In genomic region chr16:6839299-6839995, GRCm38 (mm10) we compare ENCODE assay signal across 9 mouse cellular contexts.
A peak's percentile ranks its signal among the peaks of the same experiment; 100 is the strongest.
DNase-seq lines count a peak whose midpoint lies in the region; ATAC-seq and TF ChIP-seq lines count a peak whose summit lies in the region.
"Had no signal": no experiment of that assay in that cellular context is flagged by ENCODE, and none has a peak within 500 bp of the region (broad histone marks: within the 10 kb centered on the region; RNA-seq: fewer than 3 reads in every experiment).

No protein-coding gene starts in this region.

- TF ChIP-seq POLR2A in liver, adult 2 months (IDR thresholded peaks at IDR 0.05; ENCODE audit: extremely low read depth, insufficient read depth, low read length) = no peak

- TF ChIP-seq CTCF in liver, adult 2 months (IDR thresholded peaks at IDR 0.05; ENCODE audit: low read depth, low read length) = peak; percentile 66

- no peak overlapping the region for H3K27ac ChIP-seq in forebrain, embryonic 12.5 days
- no peak overlapping the region for H3K27ac ChIP-seq in heart, embryonic 14.5 days (replicated peaks in 1 of 2; ENCODE audit: control insufficient read depth in 1 of 2, insufficient read depth in 1 of 2, low read depth in 2 of 2, low read length in 2 of 2)
- H3K27ac ChIP-seq in liver, adult 2 months (replicated peaks; ENCODE audit: insufficient read depth, low read depth, low read length) = no peak overlapping the region
- peak overlapping the region; percentile 58 for H3K27ac ChIP-seq in neural tube, embryonic 14.5 days (ENCODE audit: low read depth, low read length)
- H3K27ac ChIP-seq: macrophage had no signal

- peak; percentile 86 for ATAC-seq in forebrain, embryonic 12.5 days (ENCODE audit: low FRiP score)
- peak; percentile 69 for ATAC-seq in heart, embryonic 14.5 days (ENCODE audit: insufficient number of reproducible peaks, insufficient read depth, low FRiP score, low read depth)
- peak; percentile 94 for ATAC-seq in neural tube, embryonic 14.5 days (ENCODE audit: low read depth)

- DNase-seq in urinary bladder, adult 18-20 months (ENCODE audit: low spot score in 2 of 2) = peak; percentile 2 to 3
- DNase-seq in urinary bladder, adult 2 months (ENCODE audit: low spot score) = no peak
- peak; percentile 82 for DNase-seq in kidney, postnatal 10 days
- peak; percentile 17 for DNase-seq in liver, adult 2 months (ENCODE audit: extremely low read depth, low read depth, low spot score)
- peak; percentile 60 to 66 for DNase-seq in urinary bladder, postnatal 4 days (ENCODE audit: low spot score in 2 of 2)

- H3K4me2 ChIP-seq in forebrain, embryonic 12.5 days = no peak overlapping the region
- peak overlapping the region; percentile 43 for H3K4me2 ChIP-seq in heart, embryonic 14.5 days (ENCODE audit: low read length)
- peak overlapping the region; percentile 23 for H3K4me2 ChIP-seq in neural tube, embryonic 14.5 days (ENCODE audit: low read depth, low read length)

- H3K9ac ChIP-seq in forebrain, embryonic 12.5 days = no peak overlapping the region
- no peak overlapping the region for H3K9ac ChIP-seq in heart, embryonic 14.5 days (ENCODE audit: low read length)
- H3K9ac ChIP-seq in liver, adult 2 months (ENCODE audit: low read depth, low read length) = no peak overlapping the region
- no peak overlapping the region for H3K9ac ChIP-seq in neural tube, embryonic 14.5 days (replicated peaks; ENCODE audit: low read depth, low read length)

- no peaks in the 10 kb centered on the region for H3K36me3 ChIP-seq in forebrain, embryonic 12.5 days (replicated peaks)
- no peaks in the 10 kb centered on the region for H3K36me3 ChIP-seq in heart, embryonic 14.5 days (ENCODE audit: control insufficient read depth, insufficient read depth, low read length)
- H3K36me3 ChIP-seq in liver, adult 2 months (ENCODE audit: control insufficient read depth, insufficient read depth, low read length) = no peaks in the 10 kb centered on the region
- no peaks in the 10 kb centered on the region for H3K36me3 ChIP-seq in neural tube, embryonic 14.5 days (ENCODE audit: control insufficient read depth, insufficient read depth, low read length)

- H3K4me1 ChIP-seq in forebrain, embryonic 12.5 days = peaks cover 15% of the 10 kb centered on the region
- H3K4me1 ChIP-seq in heart, embryonic 14.5 days (ENCODE audit: control insufficient read depth in 2 of 2, insufficient read depth in 2 of 2, low read length in 2 of 2) = no peaks in the 10 kb centered on the region; a peak in 1 of 4 replicates
- no peaks in the 10 kb centered on the region for H3K4me1 ChIP-seq in liver, adult 2 months (ENCODE audit: control insufficient read depth, insufficient read depth, low read length)
- 0 out of 2 replicates have a peak, but pooled peaks cover 6% of the 10 kb centered on the region for H3K4me1 ChIP-seq in neural tube, embryonic 14.5 days (ENCODE audit: control insufficient read depth, insufficient read depth, low read length)

- H3K79me2 ChIP-seq in liver, adult 2 months (ENCODE audit: control insufficient read depth, insufficient read depth, low read length) = no peaks in the 10 kb centered on the region

- WGBS in forebrain, embryonic 12.5 days = 40% methylated on average over 15 of the region's 15 CpGs
- WGBS in heart, embryonic 14.5 days = 33% methylated on average over 15 of the region's 15 CpGs
- 34% methylated on average over 15 of the region's 15 CpGs for WGBS in liver, adult 2 months
- WGBS in neural tube, embryonic 14.5 days = 31% methylated on average over 15 of the region's 15 CpGs

- no peak overlapping the region for H3K4me3 ChIP-seq in forebrain, embryonic 12.5 days (replicated peaks)
- H3K4me3 ChIP-seq in heart, embryonic 14.5 days (ENCODE audit: control insufficient read depth in 1 of 2, insufficient read depth in 1 of 2, low read depth in 1 of 2, low read length in 2 of 2) = no peak overlapping the region
- no peak overlapping the region for H3K4me3 ChIP-seq in liver, adult 2 months (ENCODE audit: insufficient read depth, low read depth, low read length)
- no peak overlapping the region; the same call in 1 of the 2 replicates for H3K4me3 ChIP-seq in neural tube, embryonic 14.5 days (ENCODE audit: low read depth, low read length)

- H3K27me3 ChIP-seq in forebrain, embryonic 12.5 days = peaks cover 26% of the 10 kb centered on the region
- no peaks in the 10 kb centered on the region for H3K27me3 ChIP-seq in heart, embryonic 14.5 days (ENCODE audit: control insufficient read depth, insufficient read depth, low read length)
- no peaks in the 10 kb centered on the region for H3K27me3 ChIP-seq in liver, adult 2 months (ENCODE audit: control insufficient read depth, insufficient read depth, low read length)
- H3K27me3 ChIP-seq in neural tube, embryonic 14.5 days (ENCODE audit: control insufficient read depth, insufficient read depth, low read length) = no peaks in the 10 kb centered on the region

- no peaks in the 10 kb centered on the region for H3K9me3 ChIP-seq in forebrain, embryonic 12.5 days
- H3K9me3 ChIP-seq in heart, embryonic 14.5 days (ENCODE audit: control insufficient read depth, low read length) = no peaks in the 10 kb centered on the region
- H3K9me3 ChIP-seq in neural tube, embryonic 14.5 days (ENCODE audit: control insufficient read depth, low read length) = no peaks in the 10 kb centered on the region
